Mouse (Mus musculus) cerebellum, adult 9-10 months (tissue): ENCODE data around the gene Lamc3.

Experiments used
- DNase-seq: peaks from one replicate; pipeline ENCODE4 v3.0.0; 2022

Gene Lamc3

GRCm38 (mm10) chr2:31990961-31991360 is 103.9 kb downstream of the Lamc3 start:
- DNase-seq = no peak

- no peak for DNase-seq
These were observed 107.8 kb downstream of the Lamc3 start for GRCm38 (mm10) chr2:31994896-31995295.

GRCm38 (mm10) chr2:31996060-31996459 is 109.0 kb downstream of the Lamc3 start:
- no peak for DNase-seq
